Mouse (Mus musculus) MEL (cell line): Measurements from ENCODE around the gene Cdadc1.

Experiments used
- BHLHE40 ChIP-seq: IDR thresholded peaks from 2 replicates; pipeline ENCODE4 v1.6.1; 2012; ENCODE audit warnings: low read depth, mild to moderate bottlenecking, inconsistent platforms, low read length, improper control_type of control experiment, borderline replicate concordance
- CTCF ChIP-seq, 3 experiments: IDR thresholded peaks in 2 of 3; conservative IDR thresholded peaks in 1 of 3; 2 replicates each; pipeline ENCODE4 v1.5.1; 2011 to 2012; ENCODE audit warnings: low read length in 3 of 3, low read depth in 2 of 3, mild to moderate bottlenecking in 2 of 3, improper control_type of control experiment in 1 of 3, inconsistent platforms in 1 of 3, mixed read lengths in 1 of 3, moderate library complexity in 1 of 3; ENCODE audit not compliant: control insufficient read depth in 1 of 3, insufficient read depth in 1 of 3, poor library complexity in 1 of 3, severe bottlenecking in 1 of 3
- GATA1 ChIP-seq: IDR thresholded peaks from 2 replicates; pipeline ENCODE4 v1.6.1; 2011; ENCODE audit warnings: low read depth, low read length, improper control_type of control experiment
- HCFC1 ChIP-seq: IDR thresholded peaks from 2 replicates; pipeline ENCODE4 v1.6.1; 2012; ENCODE audit warnings: low read depth, mild to moderate bottlenecking, inconsistent platforms, low read length, improper control_type of control experiment, moderate library complexity
- KAT2A ChIP-seq: conservative IDR thresholded peaks from 2 replicates; pipeline ENCODE4 v1.6.1; 2012; ENCODE audit warnings: low read depth, low read length, improper control_type of control experiment, inconsistent platforms
- MAX ChIP-seq: IDR thresholded peaks from 2 replicates; pipeline ENCODE4 v1.6.1; 2011; ENCODE audit warnings: low read length, improper control_type of control experiment
- MEF2A ChIP-seq: IDR thresholded peaks from 2 replicates; pipeline ENCODE4 v1.6.1; 2014; ENCODE audit warnings: low read depth, mild to moderate bottlenecking, inconsistent platforms, low read length, improper control_type of control experiment; ENCODE audit not compliant: poor library complexity, insufficient replicate concordance, severe bottlenecking; ENCODE audit errors: extremely low read depth
- NRF1 ChIP-seq: IDR thresholded peaks from 2 replicates; pipeline ENCODE4 v1.6.1; 2014; ENCODE audit warnings: low read depth, mild to moderate bottlenecking, inconsistent platforms, low read length, improper control_type of control experiment, moderate library complexity; ENCODE audit not compliant: poor library complexity, insufficient read depth, severe bottlenecking
- POLR2A ChIP-seq, 2 experiments: IDR thresholded peaks; 2 replicates each; pipeline ENCODE4 v1.6.1; 2011 to 2012; ENCODE audit warnings: low read length in 2 of 2, mild to moderate bottlenecking in 2 of 2, control low read depth in 1 of 2, improper control_type of control experiment in 1 of 2, low read depth in 1 of 2, moderate library complexity in 1 of 2; ENCODE audit not compliant: control insufficient read depth in 1 of 2, insufficient read depth in 1 of 2, poor library complexity in 1 of 2
- POLR2AphosphoS2 ChIP-seq: IDR thresholded peaks from 2 replicates; pipeline ENCODE4 v1.6.1; 2011; ENCODE audit warnings: low read length, improper control_type of control experiment
- UBTF ChIP-seq: IDR thresholded peaks from 2 replicates; pipeline ENCODE4 v1.6.1; 2012; ENCODE audit warnings: low read depth, mild to moderate bottlenecking, inconsistent platforms, low read length, improper control_type of control experiment, moderate library complexity, borderline replicate concordance; ENCODE audit not compliant: insufficient read depth
- ZKSCAN1 ChIP-seq: IDR thresholded peaks from 2 replicates; pipeline ENCODE4 v1.6.1; 2012; ENCODE audit warnings: low read depth, mild to moderate bottlenecking, inconsistent platforms, low read length, improper control_type of control experiment, moderate library complexity
- ZNF384 ChIP-seq: IDR thresholded peaks from 2 replicates; pipeline ENCODE4 v1.6.1; 2012; ENCODE audit warnings: low read depth, mild to moderate bottlenecking, inconsistent platforms, low read length, improper control_type of control experiment

DNA sequence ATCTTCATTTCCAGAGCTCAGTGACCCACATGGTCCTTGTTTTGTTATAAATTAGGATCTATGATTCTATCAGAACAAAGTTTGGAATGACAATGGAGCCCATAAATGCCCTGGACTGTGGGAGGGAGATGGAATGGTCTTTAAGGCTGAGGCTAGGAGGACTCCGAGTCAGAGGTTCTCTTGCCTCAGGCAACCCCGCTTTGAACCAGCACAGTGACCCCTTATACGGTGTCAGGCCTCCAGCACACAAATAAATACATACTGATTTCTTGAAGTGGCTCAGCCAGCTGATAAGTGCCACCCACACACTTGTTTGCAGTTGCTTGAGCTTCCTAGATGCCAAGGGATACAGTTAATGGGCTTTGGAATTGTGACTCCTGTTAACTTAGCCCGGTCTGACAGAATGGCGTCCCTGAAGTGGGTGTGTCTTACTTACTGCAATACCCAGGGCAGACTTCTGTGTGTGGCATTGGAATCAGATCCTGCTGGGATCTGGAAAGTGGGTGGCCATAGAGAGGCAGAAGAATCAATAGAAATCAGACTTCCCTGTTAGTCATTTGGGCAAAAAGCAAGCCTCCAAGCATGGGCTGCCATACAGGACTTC is 35.6 kb upstream of the Cdadc1 start:
- TF ChIP-seq HCFC1, result no peak
- no peak for TF ChIP-seq CTCF (IDR thresholded peaks at IDR 0.05 in 2 of 3, conservative IDR thresholded peaks at IDR 0.05 in 1 of 3; ENCODE audit: control insufficient read depth in 1 of 3, insufficient read depth in 1 of 3, low read depth in 2 of 3, low read length in 3 of 3, poor library complexity in 1 of 3, severe bottlenecking in 1 of 3)
- TF ChIP-seq POLR2AphosphoS2, result no peak
- no peak for TF ChIP-seq KAT2A
- no peak for TF ChIP-seq ZNF384
- no peak for TF ChIP-seq NRF1
- TF ChIP-seq GATA1, result no peak
- no peak for TF ChIP-seq POLR2A (IDR thresholded peaks at IDR 0.05; ENCODE audit: control insufficient read depth in 1 of 2, insufficient read depth in 1 of 2, low read depth in 1 of 2, low read length in 2 of 2, poor library complexity in 1 of 2)
- TF ChIP-seq MEF2A, result no peak
- no peak for TF ChIP-seq UBTF
- no peak for TF ChIP-seq MAX
- no peak for TF ChIP-seq ZKSCAN1
- no peak for TF ChIP-seq BHLHE40
